Mouse (Mus musculus) retina, adult 2 months (tissue): ENCODE results near the gene Lcn4.

Experiments
- DNase-seq: peaks from one replicate; pipeline ENCODE4 v3.0.0-alpha.2; 2012; ENCODE audit warnings: low read depth, low spot score

Lcn4 gene

DNA sequence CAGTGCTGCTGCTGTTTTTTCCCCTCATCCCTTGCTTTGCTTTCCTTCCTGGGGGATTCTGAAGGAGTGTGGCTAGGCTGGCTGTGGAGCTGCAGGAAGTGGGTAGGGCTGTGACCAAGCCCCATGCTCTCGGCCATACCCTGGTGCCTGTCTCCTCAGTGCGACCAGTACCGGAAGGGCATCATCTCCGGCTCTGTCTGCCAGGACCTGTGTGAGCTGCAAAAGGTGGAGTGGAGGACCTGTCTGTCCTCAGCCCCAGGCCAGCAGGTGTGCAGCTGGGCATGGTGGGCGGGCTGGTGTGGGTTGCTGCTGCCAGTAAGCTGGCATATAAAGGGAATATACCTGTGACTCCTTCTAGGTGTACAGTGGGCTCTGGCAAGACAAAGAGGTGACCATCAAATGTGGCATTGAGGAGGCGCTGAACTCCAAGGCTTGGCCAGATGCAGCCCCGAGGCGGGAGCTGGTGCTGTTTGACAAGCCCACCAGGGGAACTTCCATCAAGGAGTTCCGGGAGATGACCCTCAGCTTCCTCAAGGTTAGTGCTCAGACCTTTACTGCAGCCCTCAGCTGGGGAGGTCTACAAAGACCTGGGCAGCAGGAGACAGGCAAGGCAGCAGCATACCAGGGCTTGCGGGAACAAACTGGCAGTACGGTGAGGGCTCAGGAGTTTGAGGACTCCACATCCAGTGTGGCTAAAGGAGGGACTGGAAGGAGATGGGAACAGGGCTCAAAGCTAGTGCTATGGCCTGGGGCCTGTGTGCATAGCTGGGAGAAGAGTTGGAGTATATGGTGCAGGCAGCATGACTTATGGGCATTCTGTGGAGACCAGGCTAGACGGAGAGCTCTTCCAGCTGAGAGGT, 36.2 kb downstream of the Lcn4 start:
- DNase-seq: no peak

DNA sequence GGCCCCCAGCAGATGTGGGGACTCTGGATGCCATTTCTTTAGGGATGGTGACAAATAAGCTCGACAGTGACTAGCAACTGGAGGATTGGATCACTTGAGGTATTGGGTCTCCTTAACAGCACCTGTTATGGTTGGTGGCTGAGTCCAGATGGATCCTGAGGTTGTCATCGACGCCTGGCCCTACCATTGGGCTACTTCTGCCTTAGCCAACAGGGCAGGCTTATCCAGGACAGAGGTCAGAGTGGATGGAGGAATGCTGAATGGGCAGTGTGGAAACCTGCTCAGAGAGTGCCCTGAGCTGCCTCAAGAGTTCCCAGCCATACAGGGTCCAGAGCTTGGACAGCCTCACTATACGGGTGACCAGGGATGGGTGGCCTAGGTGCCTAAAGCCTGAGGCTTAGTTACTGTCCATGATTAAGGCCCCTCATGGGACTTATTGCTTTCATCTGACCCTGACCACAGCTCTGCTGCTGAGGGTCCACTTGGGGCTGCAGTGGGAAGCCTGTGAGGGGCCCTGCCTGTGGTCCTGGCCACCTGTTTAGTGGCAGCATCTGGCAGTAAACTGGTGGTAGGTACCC, 37.0 kb downstream of the Lcn4 start:
- no peak for DNase-seq

DNA sequence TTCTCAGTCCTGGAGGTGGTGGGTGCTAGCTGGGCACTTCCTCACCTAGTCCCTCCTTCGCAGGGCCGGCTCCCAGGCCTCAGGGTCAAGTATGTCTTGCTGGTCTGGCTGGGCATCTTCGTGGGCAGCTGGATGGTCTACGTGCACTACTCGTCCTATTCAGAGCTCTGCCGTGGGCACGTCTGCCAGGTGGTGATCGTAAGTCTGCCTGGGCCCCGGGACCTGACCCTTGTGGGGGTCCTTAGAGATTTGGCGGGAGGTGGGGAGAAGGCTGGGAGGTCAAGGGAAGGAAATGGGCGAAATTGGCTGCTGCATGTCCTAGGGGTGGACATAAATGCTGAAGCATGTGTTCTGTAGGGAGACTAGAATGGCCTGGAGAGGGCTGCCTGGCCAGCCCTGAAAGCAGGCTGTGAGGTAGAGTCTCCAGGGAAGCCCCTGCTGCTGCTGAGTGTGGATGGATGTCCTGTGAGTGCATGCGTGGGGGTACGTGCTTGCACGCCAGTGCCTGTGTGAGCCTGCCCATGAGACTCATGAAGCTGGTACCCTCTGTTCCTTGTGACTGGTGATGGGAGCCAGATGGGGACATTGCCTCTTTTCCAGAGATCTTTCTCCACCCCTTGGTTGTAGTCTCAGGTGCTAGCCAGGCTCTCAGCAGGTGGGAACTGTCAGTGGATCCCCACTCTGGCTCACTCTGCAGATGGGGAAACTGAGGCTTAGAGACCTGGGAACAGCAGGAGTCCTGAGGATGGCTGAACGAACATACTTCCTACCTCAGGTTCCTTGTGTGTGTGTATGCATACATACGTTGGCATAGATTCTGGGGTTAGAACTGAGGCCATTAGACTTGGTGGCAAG, 38.3 kb downstream of the Lcn4 start:
- DNase-seq: no peak

DNA sequence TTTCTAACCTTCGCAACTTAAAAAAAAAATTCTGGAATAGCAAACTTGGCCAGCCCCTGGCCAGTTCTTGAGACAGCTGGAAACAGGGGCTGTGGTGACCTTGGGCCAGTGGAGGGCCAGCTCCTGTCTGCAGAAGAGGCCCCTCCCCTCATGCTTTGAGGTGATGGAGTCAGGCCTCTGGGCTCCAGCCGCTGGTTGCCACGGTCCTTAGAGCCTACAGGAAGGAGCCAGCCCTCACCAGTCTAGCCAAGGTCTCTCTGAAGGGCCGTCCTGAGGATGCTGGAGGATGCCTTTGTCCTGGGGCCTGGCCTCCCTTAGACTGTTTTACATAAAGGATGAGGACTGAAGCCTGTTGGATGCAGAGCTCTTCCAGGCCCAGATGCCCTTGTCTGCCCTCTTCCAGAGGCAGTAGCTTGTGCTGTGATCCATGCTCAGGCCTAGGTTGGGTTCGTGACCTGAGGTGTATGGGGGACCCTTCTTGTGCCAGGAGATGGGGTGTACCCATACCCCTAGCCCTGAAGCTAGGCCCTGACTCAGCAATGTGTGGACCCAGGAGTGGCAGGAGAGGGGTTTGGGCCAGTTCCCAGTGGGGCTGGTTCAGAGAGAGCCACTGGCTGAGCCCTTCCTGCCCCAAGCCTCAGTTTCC, 42.2 kb downstream of the Lcn4 start:
- no peak for DNase-seq

GRCm38 (mm10) chr2:26627921-26628739, 43.0 kb downstream of the Lcn4 start, which contains the start of gene Fam69b:
TSS of gene Fam69b (plus strand) at chr2:26628457.
- DNase-seq: peak; percentile 42

DNA sequence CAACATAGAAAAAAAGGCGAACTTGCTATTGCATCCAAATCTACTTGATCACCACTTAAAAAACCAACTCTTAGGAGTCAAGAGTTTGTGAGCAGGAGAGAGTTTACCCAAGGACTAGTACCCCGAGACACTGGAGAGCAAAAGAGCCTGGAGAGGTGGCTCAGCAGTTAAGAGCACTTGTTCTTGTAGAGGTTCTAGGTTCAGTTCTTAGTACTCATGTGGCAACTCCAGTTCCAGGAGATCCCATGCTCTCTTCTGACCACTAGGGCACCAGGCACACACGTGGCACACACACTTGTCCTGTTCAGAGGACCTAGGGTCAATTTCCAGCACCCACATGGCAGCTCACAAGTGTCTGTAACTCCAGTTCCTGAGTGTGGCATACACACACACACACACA, 45.0 kb downstream of the Lcn4 start:
- no peak for DNase-seq

DNA sequence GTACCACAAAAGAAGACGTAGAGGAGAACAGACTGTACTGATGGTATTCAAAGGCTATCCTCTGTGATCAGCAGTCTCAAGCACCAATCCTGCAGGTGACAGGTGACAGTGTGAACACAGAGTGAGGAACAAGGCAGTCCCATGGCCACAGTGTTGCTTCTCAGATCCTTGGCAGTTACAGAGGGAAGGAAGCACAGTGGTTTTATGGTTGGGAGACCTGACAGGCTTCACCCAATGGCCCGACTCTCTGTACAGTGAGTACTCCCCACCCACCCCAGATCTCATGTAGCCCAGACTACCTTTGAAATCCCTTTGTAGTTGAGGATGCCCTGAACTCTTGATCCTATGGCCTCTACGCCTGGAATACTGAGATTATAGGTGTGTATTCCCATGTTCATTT, 45.7 kb downstream of the Lcn4 start:
- DNase-seq: no peak

DNA sequence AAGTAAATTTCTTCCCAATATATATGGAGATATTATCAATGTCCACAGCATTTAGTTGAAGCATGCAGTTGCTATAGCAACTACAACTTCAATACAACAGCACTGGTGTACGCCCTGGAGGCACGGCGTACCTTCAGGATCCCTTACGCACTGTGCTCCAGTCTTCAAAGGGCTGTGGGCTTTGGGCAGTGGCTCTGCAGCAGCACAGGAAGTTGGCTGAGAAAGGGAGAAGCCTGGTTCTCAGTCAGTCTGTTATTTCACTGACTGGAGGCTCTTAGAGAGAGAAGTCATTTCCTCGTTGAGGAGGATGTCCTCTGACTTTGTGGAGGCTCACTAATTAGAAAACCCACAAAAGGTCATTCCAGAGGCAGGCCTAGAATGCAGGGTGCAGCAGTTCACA, 48.1 kb downstream of the Lcn4 start:
- DNase-seq: no peak

GRCm38 (mm10) chr2:26621246-26621645, 49.8 kb downstream of the Lcn4 start:
- DNase-seq: no peak

GRCm38 (mm10) chr2:26617928-26618327, 53.2 kb downstream of the Lcn4 start:
- no peak for DNase-seq
